9 mouse cellular contexts compared by ENCODE assay signal in the genomic region with DNA sequence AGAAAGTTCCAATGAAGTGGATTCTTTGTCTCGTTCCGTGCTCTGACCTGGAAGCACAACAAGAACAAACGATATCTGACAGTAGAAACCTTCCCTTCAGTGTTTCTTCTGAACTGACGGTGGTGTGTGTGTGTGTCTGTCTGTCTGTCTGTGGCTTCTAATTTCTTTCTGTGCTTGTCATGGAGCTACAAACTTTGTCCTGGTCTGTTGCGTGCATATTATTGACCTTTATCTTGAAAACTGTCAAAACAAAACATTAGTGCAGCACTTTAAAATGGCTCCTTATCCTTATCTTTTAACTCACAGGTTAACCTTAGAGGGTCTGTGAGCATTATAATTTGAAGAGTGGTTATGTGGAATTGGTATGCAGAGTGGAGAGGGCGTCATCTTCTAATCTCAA. TPM values are rescaled to one million over a fixed set of nuclear protein-coding genes. Genes with fewer than 3 reads are reported as not detected.
DNase-seq lines count a peak whose midpoint lies in the region; ATAC-seq and TF ChIP-seq lines count a peak whose summit lies in the region.
"Had no signal": no experiment of that assay in that cellular context is flagged by ENCODE, and none has a peak within 500 bp of the region (broad histone marks: within the 10 kb centered on the region; RNA-seq: fewer than 3 reads in every experiment).

No protein-coding gene starts in this region.

- H3K4me3 ChIP-seq in heart, embryonic 15.5 days = peak overlapping the region; percentile 96
- H3K4me3 ChIP-seq in bone marrow macrophage, adult 2 months (ENCODE audit: insufficient read depth, low read length) = peak overlapping the region; percentile 78
- peak overlapping the region; percentile 99 for H3K4me3 ChIP-seq in hindbrain, embryonic 12.5 days

- peaks cover 54% of the 10 kb centered on the region for H3K4me1 ChIP-seq in heart, embryonic 15.5 days (replicated peaks)
- peaks cover 27% of the 10 kb centered on the region for H3K4me1 ChIP-seq in bone marrow macrophage, adult 2 months (ENCODE audit: control insufficient read depth, insufficient read depth, low read length)
- peaks cover 41% of the 10 kb centered on the region for H3K4me1 ChIP-seq in hindbrain, embryonic 12.5 days

- peak overlapping the region; percentile 99 for H3K27ac ChIP-seq in heart, embryonic 15.5 days
- no peak overlapping the region for H3K27ac ChIP-seq in bone marrow macrophage, adult 2 months (ENCODE audit: insufficient read depth, low read depth, low read length)
- H3K27ac ChIP-seq in hindbrain, embryonic 12.5 days = no peak overlapping the region

- no peak for DNase-seq in heart, postnatal 10 days
- DNase-seq in natural killer cell, adult 2 months (ENCODE audit: low spot score in 2 of 2) = no peak
- no peak for DNase-seq in cerebellum, adult 9-11 months
- no peak for DNase-seq in frontal cortex, postnatal 14 days (ENCODE audit: low spot score in 2 of 2)
- DNase-seq: cerebellum, postnatal 36 days had no signal

- TF ChIP-seq CTCF in bone marrow macrophage, adult 2 months (IDR thresholded peaks at IDR 0.05; ENCODE audit: low read depth, low read length) = no peak

- peak overlapping the region; percentile 98 for H3K9ac ChIP-seq in heart, embryonic 15.5 days
- peak overlapping the region; percentile 99 for H3K9ac ChIP-seq in hindbrain, embryonic 12.5 days

- H3K4me2 ChIP-seq in heart, embryonic 15.5 days = peak overlapping the region; percentile 81
- peak overlapping the region; percentile 89 for H3K4me2 ChIP-seq in hindbrain, embryonic 12.5 days (replicated peaks)

- TF ChIP-seq POLR2A in bone marrow macrophage, adult 2 months (IDR thresholded peaks at IDR 0.05; ENCODE audit: borderline replicate concordance, low read depth, low read length) = no peak

- H3K27me3 ChIP-seq in heart, embryonic 15.5 days = no peaks in the 10 kb centered on the region
- H3K27me3 ChIP-seq in hindbrain, embryonic 12.5 days = no peaks in the 10 kb centered on the region

- 10% methylated on average over 6 of the region's 6 CpGs for WGBS in heart, embryonic 15.5 days
- 61% methylated on average over 6 of the region's 6 CpGs for WGBS in hindbrain, embryonic 12.5 days

- no peaks in the 10 kb centered on the region for H3K9me3 ChIP-seq in heart, embryonic 15.5 days (replicated peaks)
- H3K9me3 ChIP-seq in hindbrain, embryonic 12.5 days (replicated peaks) = no peaks in the 10 kb centered on the region

- intact Hi-C loops in heart, postnatal 10 days (cut with DNase I) = no loop called here

- no peak for ATAC-seq in heart, embryonic 15.5 days (replicated peaks; ENCODE audit: insufficient number of reproducible peaks, insufficient read depth, low FRiP score, low read depth)
- ATAC-seq in hindbrain, embryonic 12.5 days (ENCODE audit: low FRiP score) = no peak
- peak; percentile 13 for ATAC-seq in megakaryocyte-erythroid progenitor cell, adult 5-6 weeks (replicated peaks; ENCODE audit: low FRiP score, low TSS enrichment, poor library complexity, severe bottlenecking)

- peaks cover 31% of the 10 kb centered on the region for H3K36me3 ChIP-seq in heart, embryonic 15.5 days
- H3K36me3 ChIP-seq in hindbrain, embryonic 12.5 days = peaks cover 31% of the 10 kb centered on the region

RNA-seq across cellular contexts. Expression of gene Prkar1a, which starts 3.3 kb away (rescaled TPM):
- 426 and 427 TPM in 2 replicates for polyA plus RNA-seq in heart, embryonic 15.5 days (2015; fragmentation: Nextera tagmentation; extraction: Ambion mirVana)
- total RNA-seq in heart, postnatal 10 days (2021) = 100 to 1,000 TPM; 550 to 591 TPM
- polyA plus RNA-seq in bone marrow macrophage, adult 2 months (2012; ENCODE audit: insufficient read depth, insufficient read length, missing spikeins) = 164 and 173 TPM in 2 replicates
- 450 and 504 TPM in 2 replicates for polyA plus RNA-seq in hindbrain, embryonic 12.5 days (2016; fragmentation: Nextera tagmentation; extraction: Ambion mirVana)
- 93.1 and 106 TPM in 2 replicates for total RNA-seq in megakaryocyte-erythroid progenitor cell, adult 5-6 weeks (2014; fragmentation: Nextera tagmentation)
- total RNA-seq in megakaryocyte-erythroid progenitor cell, adult 5-6 weeks (2017) = 72.0 and 76.5 TPM in 2 replicates

RNA-seq across cellular contexts. Expression of gene Wipi1, which starts 40.7 kb away (rescaled TPM):
- polyA plus RNA-seq in heart, embryonic 15.5 days (2015; fragmentation: Nextera tagmentation; extraction: Ambion mirVana) = 50.9 and 54.1 TPM in 2 replicates
- total RNA-seq in heart, postnatal 10 days (2021) = 100 to 1,000 TPM; 101 to 112 TPM
- polyA plus RNA-seq in bone marrow macrophage, adult 2 months (2012; ENCODE audit: insufficient read depth, insufficient read length, missing spikeins) = 17.2 and 21.3 TPM in 2 replicates
- 25.1 and 27.5 TPM in 2 replicates for polyA plus RNA-seq in hindbrain, embryonic 12.5 days (2016; fragmentation: Nextera tagmentation; extraction: Ambion mirVana)
- total RNA-seq in megakaryocyte-erythroid progenitor cell, adult 5-6 weeks (2014; fragmentation: Nextera tagmentation) = 21.2 and 30.6 TPM in 2 replicates
- 5.9 and 9.0 TPM in 2 replicates for total RNA-seq in megakaryocyte-erythroid progenitor cell, adult 5-6 weeks (2017)
